Mouse (Mus musculus) embryonic stem cell, embryonic (primary cell): Measurements from ENCODE around the gene Rpl37.
"Not testable (repeated sequence)": the region's sequence is repeated elsewhere in the genome, so short reads cannot be mapped to it uniquely, and the experiment has no call there.

Source experiments
- CTCF ChIA-PET, 4 experiments: fragments of 300-600 bp in 2 of 4; fragments of 350-600 bp in 2 of 4; sonication (Branson Sonifier 250); formaldehyde crosslinking; loops; one replicate each; lab custom pipeline; 2022; ENCODE audit warnings: inconsistent platforms in 2 of 4; lab: Charles Lee
- POLR2A ChIA-PET, 4 experiments: fragments of 300-600 bp in 2 of 4; fragments of 350-600 bp in 2 of 4; sonication (Branson Sonifier 250); formaldehyde crosslinking; loops; one replicate each; lab custom pipeline; 2022; ENCODE audit warnings: antibody characterized with exemption in 4 of 4, inconsistent platforms in 1 of 4; lab: Charles Lee

Rpl37 gene

GRCm38 (mm10) chr15:5117031-5117601 lies 671 bp downstream of the Rpl37 start:
- ChIA-PET CTCF (interaction anchor here in 3 of 4 experiments (1.1 to 1.5 kb wide), 4 partner anchors 9 to 17 kb away, joined by 3 to 6 read pairs (median 4); no protein-coding TSS in a partner anchor), POLR2A (interaction anchor here (0.6 to 6.3 kb wide), 49 partner anchors 8 to 1121 kb away, joined by 3 to 62 read pairs (median 8); partner anchors contain the start of genes Card6 (in 3 of the 4), AW549877 (in 2 of the 4), Prkaa1 (in 2 of the 4) and Ttc33 (in 2 of the 4))

GRCm38 (mm10) chr15:5118626-5119025 lies 2.2 kb downstream of the Rpl37 start:
- ChIA-PET POLR2A (interaction anchor here (0.6 to 12.9 kb wide), 52 partner anchors 9 to 1125 kb away, joined by 3 to 326 read pairs (median 5); partner anchors contain the start of genes Ttc33 (in 2 of the 4), AW549877 (in 1 of the 4), Card6 (in 1 of the 4) and Ptger4 (in 1 of the 4)), CTCF (interaction anchor here in 1 of 4 experiments (0.7 kb wide), 1 partner anchor 12 kb away, joined by 3 read pairs; no protein-coding TSS in a partner anchor)

- ChIA-PET POLR2A (interaction anchor here (0.6 to 12.9 kb wide), 45 partner anchors 9 to 1125 kb away, joined by 3 to 326 read pairs (median 6); partner anchors contain the start of genes Ttc33 (in 2 of the 4), AW549877 (in 1 of the 4) and Card6 (in 1 of the 4)), CTCF (interaction anchor here in 1 of 4 experiments (0.6 kb wide), 1 partner anchor 125 kb away, joined by 16 read pairs; the partner anchor contains the start of gene Ptger4)
Observed at GRCm38 (mm10) chr15:5119192-5119591, 2.7 kb downstream of the Rpl37 start.

GRCm38 (mm10) chr15:5119707-5120106 lies 3.3 kb downstream of the Rpl37 start:
- CTCF ChIA-PET: interaction anchor here in 1 of 4 experiments (0.6 kb wide), 1 partner anchor 124 kb away, joined by 16 read pairs; the partner anchor contains the start of gene Ptger4
- POLR2A ChIA-PET: interaction anchor here (0.6 to 12.9 kb wide), 37 partner anchors 9 to 117 kb away, joined by 3 to 326 read pairs (median 7); partner anchors contain the start of genes Ttc33 (in 2 of the 4) and Card6 (in 1 of the 4)

GRCm38 (mm10) chr15:5121535-5122313 lies 5.3 kb downstream of the Rpl37 start:
- ChIA-PET CTCF (interaction anchor here in 1 of 4 experiments (0.6 kb wide), 1 partner anchor 15 kb away, joined by 3 read pairs; no protein-coding TSS in a partner anchor), POLR2A (interaction anchor here (0.5 to 12.9 kb wide), 37 partner anchors 7 to 1128 kb away, joined by 3 to 326 read pairs (median 4); partner anchors contain the start of genes AW549877 (in 1 of the 4) and Ttc33 (in 1 of the 4))

- POLR2A ChIA-PET: interaction anchor here in 3 of 4 experiments (0.7 to 12.9 kb wide), 9 partner anchors 7 to 68 kb away, joined by 3 to 326 read pairs (median 5); partner anchors contain the start of gene Rpl37 (in 2 of the 3)
Observed at GRCm38 (mm10) chr15:5126456-5126855, 10.0 kb downstream of the Rpl37 start.

GRCm38 (mm10) chr15:5127487-5127886 lies 11.0 kb downstream of the Rpl37 start:
- POLR2A ChIA-PET: interaction anchor here in 2 of 4 experiments (0.9 to 12.9 kb wide), 7 partner anchors 8 to 17 kb away, joined by 3 to 326 read pairs (median 6); partner anchors contain the start of gene Rpl37 (in 2 of the 2)
- CTCF ChIA-PET: no interaction called here

More at GRCm38 (mm10) chr15:5126456-5126855, 10.0 kb downstream of the Rpl37 start:
- CTCF ChIA-PET: no interaction called here

GRCm38 (mm10) chr15:5128176-5128940 lies 11.9 kb downstream of the Rpl37 start:
- CTCF ChIA-PET: no interaction called here
- POLR2A ChIA-PET: interaction anchor here in 3 of 4 experiments (0.8 to 12.9 kb wide), 6 partner anchors 9 to 16 kb away, joined by 3 to 326 read pairs (median 12); partner anchors contain the start of gene Rpl37 (in 2 of the 3)

GRCm38 (mm10) chr15:5129111-5129805 lies 12.8 kb downstream of the Rpl37 start:
- CTCF ChIA-PET: interaction anchor here in 1 of 4 experiments (1.0 kb wide), 1 partner anchor 38 kb away, joined by 4 read pairs; no protein-coding TSS in a partner anchor
- POLR2A ChIA-PET: interaction anchor here in 3 of 4 experiments (0.8 to 12.9 kb wide), 10 partner anchors 8 to 1133 kb away, joined by 3 to 326 read pairs (median 4); partner anchors contain the start of genes Rpl37 (in 3 of the 3) and AW549877 (in 1 of the 3)

GRCm38 (mm10) chr15:5130887-5131668 lies 14.6 kb downstream of the Rpl37 start:
- POLR2A ChIA-PET: interaction anchor here in 1 of 4 experiments (3.3 to 12.6 kb wide), 3 partner anchors 7 to 19 kb away, joined by 21 to 326 read pairs (median 21); partner anchors contain the start of gene Rpl37
- CTCF ChIA-PET: not testable (repeated sequence)

GRCm38 (mm10) chr15:5133301-5133700 lies 16.9 kb downstream of the Rpl37 start:
- ChIA-PET CTCF (interaction anchor here in 3 of 4 experiments (0.6 to 1.0 kb wide), 3 partner anchors 10 to 1493 kb away, joined by 3 to 5 read pairs (median 4); no protein-coding TSS in a partner anchor), POLR2A (interaction anchor here (0.6 to 12.6 kb wide), 16 partner anchors 9 to 58 kb away, joined by 3 to 326 read pairs (median 12); partner anchors contain the start of genes Rpl37 (in 3 of the 4), Prkaa1 (in 1 of the 4) and Ttc33 (in 1 of the 4))

GRCm38 (mm10) chr15:5134179-5134578 lies 17.7 kb downstream of the Rpl37 start:
- ChIA-PET CTCF (interaction anchor here in 1 of 4 experiments (1.6 kb wide), 1 partner anchor 18 kb away, joined by 5 read pairs; the partner anchor contains the start of gene Rpl37), POLR2A (interaction anchor here (0.6 to 12.6 kb wide), 20 partner anchors 9 to 57 kb away, joined by 3 to 326 read pairs (median 8); partner anchors contain the start of genes Rpl37 (in 3 of the 4), Prkaa1 (in 1 of the 4) and Ttc33 (in 1 of the 4))

- ChIA-PET CTCF (interaction anchor here in 1 of 4 experiments (1.6 kb wide), 1 partner anchor 19 kb away, joined by 5 read pairs; the partner anchor contains the start of gene Rpl37), POLR2A (interaction anchor here (0.8 to 12.6 kb wide), 26 partner anchors 9 to 50 kb away, joined by 3 to 326 read pairs (median 6); partner anchors contain the start of genes Rpl37 (in 3 of the 4), Prkaa1 (in 2 of the 4), Card6 (in 1 of the 4) and Ttc33 (in 1 of the 4))
Observed at GRCm38 (mm10) chr15:5134945-5135483, 18.6 kb downstream of the Rpl37 start.

GRCm38 (mm10) chr15:5138021-5138856 lies 21.8 kb downstream of the Rpl37 start:
- POLR2A ChIA-PET: interaction anchor here in 2 of 4 experiments (0.7 to 12.6 kb wide), 9 partner anchors 12 to 1146 kb away, joined by 3 to 326 read pairs (median 4); partner anchors contain the start of gene Rpl37 (in 1 of the 2)

More at GRCm38 (mm10) chr15:5138021-5138856, 21.8 kb downstream of the Rpl37 start:
- CTCF ChIA-PET: no interaction called here
